Mouse (Mus musculus): Measurements from ENCODE around the gene 4930562C15Rik. TPM values are rescaled to one million over a fixed set of nuclear protein-coding genes. Genes with fewer than 3 reads are reported as not detected.

4930562C15Rik gene
- polyA plus RNA-seq, 1 experiment = not detected

GRCm38 (mm10) chr16:4850938-4851628 is 15.9 kb downstream of the 4930562C15Rik start:
- TF ChIP-seq CTCF (IDR thresholded peaks at IDR 0.05; ENCODE audit: extremely low read depth, insufficient read depth, low read length) (no peak), POLR2A (IDR thresholded peaks at IDR 0.05; ENCODE audit: extremely low read depth, insufficient read depth, low read length) (no peak)
- no peaks in the 10 kb centered on the region for H3K4me1 ChIP-seq (ENCODE audit: control insufficient read depth, insufficient read depth, low read length)
- no peak overlapping the region for H3K27ac ChIP-seq (ENCODE audit: insufficient read depth, low read length)
- no peak overlapping the region for H3K4me3 ChIP-seq (ENCODE audit: insufficient read depth, low read length)

- no peak overlapping the region for H3K4me3 ChIP-seq (ENCODE audit: insufficient read depth, low read length)
- H3K27ac ChIP-seq (ENCODE audit: insufficient read depth, low read length) = no peak overlapping the region
- TF ChIP-seq CTCF (IDR thresholded peaks at IDR 0.05; ENCODE audit: extremely low read depth, insufficient read depth, low read length) = no peak
- TF ChIP-seq POLR2A (IDR thresholded peaks at IDR 0.05; ENCODE audit: extremely low read depth, insufficient read depth, low read length) = no peak
- H3K4me1 ChIP-seq (ENCODE audit: control insufficient read depth, insufficient read depth, low read length) = no peaks in the 10 kb centered on the region
These were observed 19.9 kb downstream of the 4930562C15Rik start for GRCm38 (mm10) chr16:4855046-4855650.

GRCm38 (mm10) chr16:4861392-4861791 is 26.2 kb downstream of the 4930562C15Rik start:
- Histone ChIP-seq H3K4me3 (ENCODE audit: insufficient read depth, low read length) (no peak overlapping the region), H3K4me1 (ENCODE audit: control insufficient read depth, insufficient read depth, low read length) (no peaks in the 10 kb centered on the region), H3K27ac (ENCODE audit: insufficient read depth, low read length) (no peak overlapping the region)
- TF ChIP-seq POLR2A (IDR thresholded peaks at IDR 0.05; ENCODE audit: extremely low read depth, insufficient read depth, low read length) = no peak
- TF ChIP-seq CTCF (IDR thresholded peaks at IDR 0.05; ENCODE audit: extremely low read depth, insufficient read depth, low read length) = no peak

GRCm38 (mm10) chr16:4862863-4863483 is 27.8 kb downstream of the 4930562C15Rik start:
- TF ChIP-seq CTCF (IDR thresholded peaks at IDR 0.05; ENCODE audit: extremely low read depth, insufficient read depth, low read length) (peak; percentile 76), POLR2A (IDR thresholded peaks at IDR 0.05; ENCODE audit: extremely low read depth, insufficient read depth, low read length) (no peak)
- no peak overlapping the region for H3K4me3 ChIP-seq (ENCODE audit: insufficient read depth, low read length)

GRCm38 (mm10) chr16:4863742-4864141 is 28.5 kb downstream of the 4930562C15Rik start:
- no peak for TF ChIP-seq CTCF (IDR thresholded peaks at IDR 0.05; ENCODE audit: extremely low read depth, insufficient read depth, low read length)
- TF ChIP-seq POLR2A (IDR thresholded peaks at IDR 0.05; ENCODE audit: extremely low read depth, insufficient read depth, low read length) = no peak
- Histone ChIP-seq H3K4me3 (ENCODE audit: insufficient read depth, low read length) (no peak overlapping the region), H3K27ac (ENCODE audit: insufficient read depth, low read length) (no peak overlapping the region)

More at GRCm38 (mm10) chr16:4862863-4863483, 27.8 kb downstream of the 4930562C15Rik start:
- no peaks in the 10 kb centered on the region for H3K4me1 ChIP-seq (ENCODE audit: control insufficient read depth, insufficient read depth, low read length)
- H3K27ac ChIP-seq (ENCODE audit: insufficient read depth, low read length) = no peak overlapping the region

GRCm38 (mm10) chr16:4866101-4866695 is 31.0 kb downstream of the 4930562C15Rik start:
- Histone ChIP-seq H3K4me3 (ENCODE audit: insufficient read depth, low read length) (no peak overlapping the region), H3K27ac (ENCODE audit: insufficient read depth, low read length) (no peak overlapping the region), H3K4me1 (ENCODE audit: control insufficient read depth, insufficient read depth, low read length) (no peaks in the 10 kb centered on the region)
- TF ChIP-seq CTCF (IDR thresholded peaks at IDR 0.05; ENCODE audit: extremely low read depth, insufficient read depth, low read length) = no peak
- no peak for TF ChIP-seq POLR2A (IDR thresholded peaks at IDR 0.05; ENCODE audit: extremely low read depth, insufficient read depth, low read length)

More at GRCm38 (mm10) chr16:4863742-4864141, 28.5 kb downstream of the 4930562C15Rik start:
- H3K4me1 ChIP-seq (ENCODE audit: control insufficient read depth, insufficient read depth, low read length) = no peaks in the 10 kb centered on the region

GRCm38 (mm10) chr16:4870490-4870889 is 35.3 kb downstream of the 4930562C15Rik start:
- Histone ChIP-seq H3K4me3 (ENCODE audit: insufficient read depth, low read length) (no peak overlapping the region), H3K27ac (ENCODE audit: insufficient read depth, low read length) (no peak overlapping the region), H3K4me1 (ENCODE audit: control insufficient read depth, insufficient read depth, low read length) (no peaks in the 10 kb centered on the region)
- no peak for TF ChIP-seq POLR2A (IDR thresholded peaks at IDR 0.05; ENCODE audit: extremely low read depth, insufficient read depth, low read length)
- TF ChIP-seq CTCF (IDR thresholded peaks at IDR 0.05; ENCODE audit: extremely low read depth, insufficient read depth, low read length) = no peak

GRCm38 (mm10) chr16:4871926-4872325 is 36.7 kb downstream of the 4930562C15Rik start:
- Histone ChIP-seq H3K4me1 (ENCODE audit: control insufficient read depth, insufficient read depth, low read length) (no peaks in the 10 kb centered on the region; the same call in 1 of the 2 replicates), H3K27ac (ENCODE audit: insufficient read depth, low read length) (no peak overlapping the region), H3K4me3 (ENCODE audit: insufficient read depth, low read length) (no peak overlapping the region)
- TF ChIP-seq CTCF (IDR thresholded peaks at IDR 0.05; ENCODE audit: extremely low read depth, insufficient read depth, low read length) (no peak), POLR2A (IDR thresholded peaks at IDR 0.05; ENCODE audit: extremely low read depth, insufficient read depth, low read length) (no peak)

- Histone ChIP-seq H3K27ac (ENCODE audit: insufficient read depth, low read length) (no peak overlapping the region), H3K4me3 (ENCODE audit: insufficient read depth, low read length) (no peak overlapping the region), H3K4me1 (ENCODE audit: control insufficient read depth, insufficient read depth, low read length) (peaks cover 2% of the 10 kb centered on the region; the same call in 1 of the 2 replicates)
- TF ChIP-seq CTCF (IDR thresholded peaks at IDR 0.05; ENCODE audit: extremely low read depth, insufficient read depth, low read length) = no peak
These were observed 40.2 kb downstream of the 4930562C15Rik start for GRCm38 (mm10) chr16:4875198-4876032.
